Mouse (Mus musculus) hindbrain, postnatal 0 days (tissue): ENCODE results near the gene Ddx58. TPM values are rescaled to one million over a fixed set of nuclear protein-coding genes. Genes with fewer than 3 reads are reported as not detected.

ENCODE experiments used
- ATAC-seq: fragments of 200-750 bp; cut with Nextera tagmentation; 2 replicates; pipeline ENCODE4 v1.8.0; 2017; ENCODE audit warnings: mild to moderate bottlenecking, moderate TSS enrichment, moderate library complexity
- DNase-seq: peaks from one replicate; pipeline ENCODE4 v3.0.0-alpha.2; 2015; ENCODE audit warnings: low spot score
- H3K27ac ChIP-seq: fragments of 300-500 bp; sonication (generic); 2 replicates; pipeline ENCODE4 v1.5.1; 2014; ENCODE audit warnings: mild to moderate bottlenecking
- H3K27me3 ChIP-seq: fragments of 300-500 bp; sonication (generic); 2 replicates; pipeline ENCODE4 v1.6.1; 2014; ENCODE audit warnings: low read length, mixed read lengths; ENCODE audit not compliant: insufficient read depth
- H3K36me3 ChIP-seq: fragments of 300-500 bp; sonication (generic); 2 replicates; pipeline ENCODE4 v1.6.1; 2014; ENCODE audit warnings: low read length, mixed read lengths; ENCODE audit not compliant: insufficient read depth
- H3K4me1 ChIP-seq: fragments of 300-500 bp; sonication (generic); 2 replicates; pipeline ENCODE4 v1.6.1; 2014; ENCODE audit warnings: antibody characterized with exemption, low read length, mixed read lengths; ENCODE audit not compliant: insufficient read depth
- H3K4me2 ChIP-seq: fragments of 300-500 bp; sonication (generic); 2 replicates; pipeline ENCODE4 v1.6.1; 2014; ENCODE audit warnings: low read depth, mild to moderate bottlenecking, low read length, moderate library complexity, mixed read lengths
- H3K4me3 ChIP-seq: fragments of 300-500 bp; sonication (generic); 2 replicates; pipeline ENCODE4 v1.5.1; 2014; ENCODE audit warnings: low read length
- H3K9ac ChIP-seq: fragments of 300-500 bp; sonication (generic); replicated peaks from 2 replicates; pipeline ENCODE4 v1.6.1; 2014; ENCODE audit warnings: mild to moderate bottlenecking, low read length, moderate library complexity, mixed read lengths
- H3K9me3 ChIP-seq: fragments of 300-500 bp; sonication (generic); 2 replicates; pipeline ENCODE4 v1.6.1; 2016; ENCODE audit warnings: low read length, mixed read lengths
- CTCF ChIP-seq: IDR thresholded peaks from 2 replicates; pipeline ENCODE4 v1.5.1; 2016; ENCODE audit warnings: antibody characterized with exemption, control low read depth, low read depth
- WGBS: fragments of 180-500 bp; shearing (Covaris S2); extraction: QIAGEN DNeasy Blood & Tissue Kit; methylation state at CpG from one replicate; pipeline ENCODE4 v1.1.7; 2014; 5-methylcytosine and 5-hydroxymethylcytosine counted together
- polyA plus RNA-seq: library from polyadenylated mRNA; unstranded; fragments of >200 nt; fragmentation: Nextera tagmentation; extraction: Ambion mirVana; gene quantifications from 2 replicates; pipeline ENCODE4 v1.2.1, GENCODE M21; 2015
- total RNA-seq: library from RNA; depleted of rRNA; stranded (reverse); fragments of >200 nt; gene quantifications from 2 replicates; pipeline ENCODE4 v1.2.3, GENCODE M21; 2014

Gene Ddx58
- total and polyA plus RNA-seq, 2 experiments from 2014 or later = 2.3 to 4.2 TPM

GRCm38 (mm10) chr4:40269430-40270032, 29.9 kb upstream of the Ddx58 start, which contains the start of the genes Smim27 and Topors:
TSS of gene Smim27 (plus strand) at chr4:40269579.
TSS of gene Topors (minus strand) at chr4:40269850.
- H3K4me2 ChIP-seq = peak within 1 kb of the TSS; percentile 94
- H3K27me3 ChIP-seq = no peaks in the 10 kb centered on the region
- H3K9ac ChIP-seq = peak within 1 kb of the TSS; percentile 78
- WGBS = under 1% methylated on average over 38 of the region's 38 CpGs
- no peaks in the 10 kb centered on the region for H3K9me3 ChIP-seq
- DNase-seq (peak; percentile 98), ATAC-seq (peak; percentile 96)
- no peak for TF ChIP-seq CTCF
- peak within 1 kb of the TSS; percentile 74 for H3K4me3 ChIP-seq
- H3K4me1 ChIP-seq = no peaks in the 10 kb centered on the region; the same call in 1 of the 2 replicates
- peak within 1 kb of the TSS; percentile 96 for H3K27ac ChIP-seq
- H3K36me3 ChIP-seq = no peaks in the 10 kb centered on the region; the same call in 1 of the 2 replicates

- H3K4me1 ChIP-seq = no peaks in the 10 kb centered on the region; the same call in 1 of the 2 replicates
- peak overlapping the region; percentile 96 for H3K27ac ChIP-seq
- 0 out of 2 replicates have a peak, but pooled peaks have one; percentile 0 for ATAC-seq
- H3K9ac ChIP-seq = peak overlapping the region; percentile 78
- peak overlapping the region; percentile 94 for H3K4me2 ChIP-seq
- no peak for DNase-seq
- H3K27me3 ChIP-seq = no peaks in the 10 kb centered on the region
- no peak for TF ChIP-seq CTCF
- H3K9me3 ChIP-seq = no peaks in the 10 kb centered on the region
- H3K4me3 ChIP-seq = peak overlapping the region; percentile 74
- no peaks in the 10 kb centered on the region; the same call in 1 of the 2 replicates for H3K36me3 ChIP-seq
- WGBS = under 1% methylated on average over 16 of the region's 16 CpGs
These were observed 29.2 kb upstream of the Ddx58 start for GRCm38 (mm10) chr4:40268835-40269234.

- Histone ChIP-seq H3K27me3 (no peaks in the 10 kb centered on the region), H3K9me3 (no peaks in the 10 kb centered on the region), H3K4me1 (no peaks in the 10 kb centered on the region; the same call in 1 of the 2 replicates), H3K4me2 (peak overlapping the region; percentile 94), H3K36me3 (no peaks in the 10 kb centered on the region; the same call in 1 of the 2 replicates), H3K27ac (peak overlapping the region; percentile 96), H3K9ac (peak overlapping the region; percentile 78), H3K4me3 (peak overlapping the region; percentile 74)
- peak; percentile 56 for TF ChIP-seq CTCF
- ATAC-seq = peak; percentile 89
- DNase-seq = peak; percentile 97
- WGBS = 0% methylated on average over 45 of the region's 50 CpGs
These were observed 28.7 kb upstream of the Ddx58 start for GRCm38 (mm10) chr4:40268204-40268813.

GRCm38 (mm10) chr4:40267681-40268080, 28.1 kb upstream of the Ddx58 start:
- no peaks in the 10 kb centered on the region for H3K9me3 ChIP-seq
- no peaks in the 10 kb centered on the region; the same call in 1 of the 2 replicates for H3K4me1 ChIP-seq
- H3K9ac ChIP-seq = peak overlapping the region; percentile 78
- peak overlapping the region; percentile 96 for H3K27ac ChIP-seq
- H3K4me2 ChIP-seq = peak overlapping the region; percentile 94
- ATAC-seq (peak; percentile 0; the same call in 1 of the 2 replicates), DNase-seq (peak; percentile 2)
- TF ChIP-seq CTCF = no peak
- peaks cover 2% of the 10 kb centered on the region; the same call in 1 of the 2 replicates for H3K36me3 ChIP-seq
- WGBS = 66% methylated on average over 7 of the region's 7 CpGs
- H3K27me3 ChIP-seq = no peaks in the 10 kb centered on the region
- H3K4me3 ChIP-seq = peak overlapping the region; percentile 74

GRCm38 (mm10) chr4:40264321-40264720, 24.7 kb upstream of the Ddx58 start:
- Histone ChIP-seq H3K27ac (no peak overlapping the region), H3K27me3 (no peaks in the 10 kb centered on the region), H3K4me2 (no peak overlapping the region), H3K9me3 (no peaks in the 10 kb centered on the region), H3K36me3 (peaks cover 30% of the 10 kb centered on the region), H3K9ac (no peak overlapping the region), H3K4me3 (no peak overlapping the region), H3K4me1 (no peaks in the 10 kb centered on the region; the same call in 1 of the 2 replicates)
- TF ChIP-seq CTCF = no peak
- DNase-seq = no peak
- 81% methylated on average over 1 of the region's 1 CpGs for WGBS
- ATAC-seq = no peak

GRCm38 (mm10) chr4:40254385-40255103, 14.9 kb upstream of the Ddx58 start:
- H3K27me3 ChIP-seq = no peaks in the 10 kb centered on the region
- ATAC-seq (no peak), DNase-seq (no peak)
- H3K9ac ChIP-seq = no peak overlapping the region
- H3K4me1 ChIP-seq = no peaks in the 10 kb centered on the region
- H3K4me3 ChIP-seq = no peak overlapping the region
- no peak overlapping the region for H3K4me2 ChIP-seq
- no peaks in the 10 kb centered on the region for H3K9me3 ChIP-seq
- no peaks in the 10 kb centered on the region for H3K36me3 ChIP-seq
- 90% methylated on average over 8 of the region's 8 CpGs for WGBS
- TF ChIP-seq CTCF = no peak
- no peak overlapping the region for H3K27ac ChIP-seq
